14 mouse cellular contexts compared by ENCODE assay signal in the genomic region with DNA sequence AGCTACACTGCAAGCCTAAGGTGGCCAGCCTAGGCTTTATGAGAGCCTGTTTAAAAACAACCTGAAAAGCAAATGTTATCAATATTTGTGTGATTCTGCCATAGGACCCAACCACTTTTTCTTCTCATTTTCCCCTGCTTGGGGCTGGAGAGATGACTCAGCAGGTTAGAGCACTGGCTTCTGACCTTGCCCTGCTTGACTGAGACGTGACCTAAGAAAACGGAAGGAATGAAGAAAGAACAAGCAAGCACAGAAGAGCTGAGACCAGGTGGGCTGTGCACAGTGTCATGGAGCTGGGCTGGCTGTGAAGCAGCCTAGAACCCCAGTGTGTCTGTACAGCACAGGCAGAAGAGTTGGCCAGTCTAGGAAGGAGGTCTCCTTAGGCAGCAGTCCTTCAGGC.
"Had no signal": no experiment of that assay in that cellular context is flagged by ENCODE, and none has a peak within 500 bp of the region (broad histone marks: within the 10 kb centered on the region; RNA-seq: fewer than 3 reads in every experiment).

No protein-coding gene starts in this region.

- H3K27ac ChIP-seq: limb, embryonic 10.5 days; liver, embryonic 13.5 days; midbrain, embryonic 12.5 days; neural tube, embryonic 13.5 days; stomach, postnatal 0 days had no signal

- H3K4me3 ChIP-seq: limb, embryonic 10.5 days; liver, embryonic 13.5 days; midbrain, embryonic 12.5 days; neural tube, embryonic 13.5 days had no signal

- H3K36me3 ChIP-seq: limb, embryonic 10.5 days; liver, embryonic 13.5 days; midbrain, embryonic 12.5 days; neural tube, embryonic 13.5 days had no signal

- H3K4me2 ChIP-seq: liver, embryonic 13.5 days; midbrain, embryonic 12.5 days; neural tube, embryonic 13.5 days had no signal

- H3K27me3 ChIP-seq: liver, embryonic 13.5 days; midbrain, embryonic 12.5 days; neural tube, embryonic 13.5 days had no signal

- ATAC-seq: lung, postnatal 0 days; midbrain, embryonic 16.5 days had no signal

- H3K9ac ChIP-seq: liver, embryonic 13.5 days; midbrain, embryonic 12.5 days; neural tube, embryonic 13.5 days had no signal

- H3K9me3 ChIP-seq: limb, embryonic 10.5 days; liver, embryonic 13.5 days; midbrain, embryonic 12.5 days; neural tube, embryonic 13.5 days had no signal

- DNase-seq: kidney, adult 18-20 months; kidney, postnatal 10 days; kidney, postnatal 4 days; liver, embryonic 13.5 days; lung, adult 2 months; lung, postnatal 36 days; retina, postnatal 1 day; right cerebral cortex, postnatal 25 days had no signal
